Mouse (Mus musculus): ENCODE data around the gene Pdgfc.

GRCm38 (mm10) chr3:81127013-81127412 is 90.8 kb downstream of the Pdgfc start:
- TF ChIP-seq CTCF (IDR thresholded peaks at IDR 0.05; ENCODE audit: low read depth), result no peak
- TF ChIP-seq EP300 (IDR thresholded peaks at IDR 0.05; ENCODE audit: low read depth), result no peak

Measured in liver, postnatal 0 days (tissue).